Mouse (Mus musculus): ENCODE measurements around the gene Zfhx3. TPM values are rescaled to one million over a fixed set of nuclear protein-coding genes. Genes with fewer than 3 reads are reported as not detected.

Zfhx3 gene
- polyA plus RNA-seq, 1 experiment from 2014 or later = 34.7 TPM

- ATAC-seq (ENCODE audit: low FRiP score) (no peak), DNase-seq (ENCODE audit: low spot score) (no peak)
- WGBS = 58% methylated on average over 13 of the region's 13 CpGs
- H3K9me3 ChIP-seq (ENCODE audit: control insufficient read depth, low read length) = no peaks in the 10 kb centered on the region
- H3K36me3 ChIP-seq (replicated peaks; ENCODE audit: control insufficient read depth, insufficient read depth) = no peaks in the 10 kb centered on the region
- H3K4me1 ChIP-seq (replicated peaks; ENCODE audit: control insufficient read depth, insufficient read depth, low read length) = peaks cover 24% of the 10 kb centered on the region
- H3K4me2 ChIP-seq (replicated peaks) = peak overlapping the region; percentile 10
- no peaks in the 10 kb centered on the region for H3K27me3 ChIP-seq (ENCODE audit: control insufficient read depth, insufficient read depth, low read length)
- H3K27ac ChIP-seq = peak overlapping the region; percentile 52
- no peak overlapping the region for H3K9ac ChIP-seq
- no peak overlapping the region for H3K4me3 ChIP-seq (replicated peaks; ENCODE audit: low read length)
These were observed 156.2 kb downstream of the Zfhx3 start for GRCm38 (mm10) chr8:108098598-108098997.

- peak overlapping the region; percentile 30 for H3K9ac ChIP-seq
- WGBS = 51% methylated on average over 8 of the region's 8 CpGs
- H3K36me3 ChIP-seq (replicated peaks; ENCODE audit: control insufficient read depth, insufficient read depth) = no peaks in the 10 kb centered on the region
- peak overlapping the region; percentile 22 for H3K4me2 ChIP-seq (replicated peaks)
- H3K4me1 ChIP-seq (replicated peaks; ENCODE audit: control insufficient read depth, insufficient read depth, low read length) = peaks cover 42% of the 10 kb centered on the region
- DNase-seq (ENCODE audit: low spot score) (peak; percentile 69), ATAC-seq (ENCODE audit: low FRiP score) (no peak)
- H3K9me3 ChIP-seq (ENCODE audit: control insufficient read depth, low read length) = no peaks in the 10 kb centered on the region
- H3K27ac ChIP-seq = peak overlapping the region; percentile 18; the same call in 1 of the 2 replicates
- no peak overlapping the region for H3K4me3 ChIP-seq (replicated peaks; ENCODE audit: low read length)
- no peaks in the 10 kb centered on the region for H3K27me3 ChIP-seq (ENCODE audit: control insufficient read depth, insufficient read depth, low read length)
These were observed 158.7 kb downstream of the Zfhx3 start for GRCm38 (mm10) chr8:108101131-108101530.

GRCm38 (mm10) chr8:108101978-108102865 is 159.8 kb downstream of the Zfhx3 start:
- H3K4me1 ChIP-seq (replicated peaks; ENCODE audit: control insufficient read depth, insufficient read depth, low read length) = peaks cover 41% of the 10 kb centered on the region
- no peak overlapping the region for H3K4me3 ChIP-seq (replicated peaks; ENCODE audit: low read length)
- no peaks in the 10 kb centered on the region for H3K9me3 ChIP-seq (ENCODE audit: control insufficient read depth, low read length)
- H3K27me3 ChIP-seq (ENCODE audit: control insufficient read depth, insufficient read depth, low read length) = no peaks in the 10 kb centered on the region
- H3K9ac ChIP-seq = peak overlapping the region; percentile 30
- peak overlapping the region; percentile 18 for H3K27ac ChIP-seq
- WGBS = 21% methylated on average over 16 of the region's 16 CpGs
- no peak; the same call in 1 of the 2 replicates for ATAC-seq (ENCODE audit: low FRiP score)
- DNase-seq (ENCODE audit: low spot score) = peak; percentile 75
- peak overlapping the region; percentile 22 for H3K4me2 ChIP-seq (replicated peaks)
- H3K36me3 ChIP-seq (replicated peaks; ENCODE audit: control insufficient read depth, insufficient read depth) = no peaks in the 10 kb centered on the region

GRCm38 (mm10) chr8:108104471-108105098 is 162.1 kb downstream of the Zfhx3 start:
- DNase-seq (ENCODE audit: low spot score) (no peak), ATAC-seq (ENCODE audit: low FRiP score) (no peak)
- H3K36me3 ChIP-seq (replicated peaks; ENCODE audit: control insufficient read depth, insufficient read depth) = no peaks in the 10 kb centered on the region
- H3K4me1 ChIP-seq (replicated peaks; ENCODE audit: control insufficient read depth, insufficient read depth, low read length) = peaks cover 31% of the 10 kb centered on the region
- WGBS = 33% methylated on average over 10 of the region's 10 CpGs
- H3K4me2 ChIP-seq (replicated peaks) = no peak overlapping the region
- no peak overlapping the region; the same call in 1 of the 2 replicates for H3K9ac ChIP-seq
- no peaks in the 10 kb centered on the region for H3K9me3 ChIP-seq (ENCODE audit: control insufficient read depth, low read length)
- H3K27me3 ChIP-seq (ENCODE audit: control insufficient read depth, insufficient read depth, low read length) = no peaks in the 10 kb centered on the region
- no peak overlapping the region for H3K4me3 ChIP-seq (replicated peaks; ENCODE audit: low read length)
- H3K27ac ChIP-seq = peak overlapping the region; percentile 64

DNA sequence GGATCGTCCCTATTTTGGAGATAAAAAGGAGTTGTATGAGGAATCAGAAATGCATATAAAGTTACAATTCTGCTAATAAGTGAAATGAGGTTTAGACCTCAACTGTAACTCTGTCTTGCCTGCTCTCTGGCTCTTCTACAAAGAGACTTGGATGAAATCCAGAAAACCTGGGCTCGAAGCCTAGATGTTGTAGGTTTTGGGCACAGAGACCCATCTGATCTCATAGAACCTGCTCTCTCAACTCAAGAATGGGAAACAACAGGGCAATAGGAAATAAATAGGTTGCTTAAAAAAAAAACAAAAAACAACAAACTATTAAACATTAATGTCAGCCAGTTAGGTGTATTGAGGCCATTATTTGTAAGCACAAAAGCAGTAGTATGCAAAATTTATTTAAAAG is 182.6 kb downstream of the Zfhx3 start:
- H3K4me2 ChIP-seq (replicated peaks) = no peak overlapping the region

GRCm38 (mm10) chr8:108125491-108125890 is 183.0 kb downstream of the Zfhx3 start:
- DNase-seq (ENCODE audit: low spot score) = no peak
- H3K27me3 ChIP-seq (ENCODE audit: control insufficient read depth, insufficient read depth, low read length) = no peaks in the 10 kb centered on the region
- H3K27ac ChIP-seq = no peak overlapping the region
- 25% methylated on average over 2 of the region's 2 CpGs for WGBS
- H3K9me3 ChIP-seq (ENCODE audit: control insufficient read depth, low read length) = no peaks in the 10 kb centered on the region
- no peaks in the 10 kb centered on the region for H3K4me1 ChIP-seq (replicated peaks; ENCODE audit: control insufficient read depth, insufficient read depth, low read length)
- no peak overlapping the region for H3K9ac ChIP-seq
- ATAC-seq (ENCODE audit: low FRiP score) = no peak
- H3K4me2 ChIP-seq (replicated peaks) = no peak overlapping the region
- H3K36me3 ChIP-seq (replicated peaks; ENCODE audit: control insufficient read depth, insufficient read depth) = no peaks in the 10 kb centered on the region
- H3K4me3 ChIP-seq (replicated peaks; ENCODE audit: low read length) = no peak overlapping the region

More for the DNA sequence above, 182.6 kb downstream of the Zfhx3 start:
- H3K4me1 ChIP-seq (replicated peaks; ENCODE audit: control insufficient read depth, insufficient read depth, low read length) = no peaks in the 10 kb centered on the region
- no peak overlapping the region for H3K4me3 ChIP-seq (replicated peaks; ENCODE audit: low read length)
- DNase-seq (ENCODE audit: low spot score) (peak; percentile 62), ATAC-seq (ENCODE audit: low FRiP score) (no peak)
- no peaks in the 10 kb centered on the region for H3K9me3 ChIP-seq (ENCODE audit: control insufficient read depth, low read length)
- H3K27me3 ChIP-seq (ENCODE audit: control insufficient read depth, insufficient read depth, low read length) = no peaks in the 10 kb centered on the region
- no peaks in the 10 kb centered on the region for H3K36me3 ChIP-seq (replicated peaks; ENCODE audit: control insufficient read depth, insufficient read depth)
- no peak overlapping the region for H3K27ac ChIP-seq
- H3K9ac ChIP-seq = no peak overlapping the region
- 74% methylated on average over 2 of the region's 2 CpGs for whole genome bisulfite sequencing

- Histone ChIP-seq H3K4me1 (replicated peaks; ENCODE audit: control insufficient read depth, insufficient read depth, low read length) (0 out of 2 replicates have a peak, but pooled peaks cover 3% of the 10 kb centered on the region), H3K9ac (no peak overlapping the region), H3K4me3 (replicated peaks; ENCODE audit: low read length) (no peak overlapping the region), H3K9me3 (ENCODE audit: control insufficient read depth, low read length) (no peaks in the 10 kb centered on the region), H3K36me3 (replicated peaks; ENCODE audit: control insufficient read depth, insufficient read depth) (no peaks in the 10 kb centered on the region), H3K27me3 (ENCODE audit: control insufficient read depth, insufficient read depth, low read length) (no peaks in the 10 kb centered on the region), H3K4me2 (replicated peaks) (no peak overlapping the region), H3K27ac (peak overlapping the region; percentile 38; the same call in 1 of the 2 replicates)
- 77% methylated on average over 5 of the region's 5 CpGs for WGBS
- DNase-seq (ENCODE audit: low spot score) (no peak), ATAC-seq (ENCODE audit: low FRiP score) (no peak)
These were observed 204.1 kb downstream of the Zfhx3 start for GRCm38 (mm10) chr8:108146536-108146935.

GRCm38 (mm10) chr8:108148599-108149249 is 206.3 kb downstream of the Zfhx3 start:
- no peak overlapping the region for H3K27ac ChIP-seq
- H3K9me3 ChIP-seq (ENCODE audit: control insufficient read depth, low read length) = no peaks in the 10 kb centered on the region
- WGBS = 71% methylated on average over 15 of the region's 15 CpGs
- no peak for DNase-seq (ENCODE audit: low spot score)
- H3K9ac ChIP-seq = no peak overlapping the region
- H3K36me3 ChIP-seq (replicated peaks; ENCODE audit: control insufficient read depth, insufficient read depth) = no peaks in the 10 kb centered on the region
- no peak for ATAC-seq (ENCODE audit: low FRiP score)
- no peak overlapping the region for H3K4me2 ChIP-seq (replicated peaks)
- 0 out of 2 replicates have a peak, but pooled peaks cover 3% of the 10 kb centered on the region for H3K4me1 ChIP-seq (replicated peaks; ENCODE audit: control insufficient read depth, insufficient read depth, low read length)
- H3K27me3 ChIP-seq (ENCODE audit: control insufficient read depth, insufficient read depth, low read length) = no peaks in the 10 kb centered on the region
- H3K4me3 ChIP-seq (replicated peaks; ENCODE audit: low read length) = no peak overlapping the region

DNA sequence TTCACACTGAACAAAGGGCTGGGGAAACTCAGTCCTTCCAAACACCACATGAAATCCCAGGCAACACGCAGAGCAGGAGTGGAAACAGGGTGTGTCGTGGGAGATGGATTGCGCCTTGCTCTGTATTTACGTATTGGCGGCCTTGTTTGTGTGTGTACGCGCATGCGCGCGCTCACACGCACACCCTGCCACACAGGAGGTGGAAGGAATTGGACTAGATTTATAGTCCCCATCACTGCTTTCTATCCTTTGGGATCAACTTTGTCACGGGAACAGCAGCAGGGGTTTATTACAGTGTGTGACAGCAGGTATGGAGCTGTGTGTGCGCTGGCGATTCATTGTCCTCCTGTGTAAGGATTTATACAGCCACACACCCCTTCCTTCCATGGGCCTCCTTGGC is 228.4 kb downstream of the Zfhx3 start:
- H3K4me3 ChIP-seq (replicated peaks; ENCODE audit: low read length) = no peak overlapping the region
- H3K36me3 ChIP-seq (replicated peaks; ENCODE audit: control insufficient read depth, insufficient read depth) = no peaks in the 10 kb centered on the region
- H3K27me3 ChIP-seq (ENCODE audit: control insufficient read depth, insufficient read depth, low read length) = no peaks in the 10 kb centered on the region
- no peaks in the 10 kb centered on the region for H3K9me3 ChIP-seq (ENCODE audit: control insufficient read depth, low read length)
- ATAC-seq (ENCODE audit: low FRiP score) (no peak), DNase-seq (ENCODE audit: low spot score) (peak; percentile 26)
- H3K4me1 ChIP-seq (replicated peaks; ENCODE audit: control insufficient read depth, insufficient read depth, low read length) = 0 out of 2 replicates have a peak, but pooled peaks cover 4% of the 10 kb centered on the region
- no peak overlapping the region for H3K9ac ChIP-seq
- no peak overlapping the region for H3K27ac ChIP-seq
- 81% methylated on average over 14 of the region's 14 CpGs for WGBS
- H3K4me2 ChIP-seq (replicated peaks) = peak overlapping the region; percentile 10; the same call in 1 of the 2 replicates

Data from hindbrain, embryonic 14.5 days (tissue).